Mouse (Mus musculus): ENCODE data around the gene Nckap5. TPM values are rescaled to one million over a fixed set of nuclear protein-coding genes. Genes with fewer than 3 reads are reported as not detected.

Nckap5 gene
- total RNA-seq, 2 experiments from 2014 or later: 5.6 to 7.2 TPM

DNA sequence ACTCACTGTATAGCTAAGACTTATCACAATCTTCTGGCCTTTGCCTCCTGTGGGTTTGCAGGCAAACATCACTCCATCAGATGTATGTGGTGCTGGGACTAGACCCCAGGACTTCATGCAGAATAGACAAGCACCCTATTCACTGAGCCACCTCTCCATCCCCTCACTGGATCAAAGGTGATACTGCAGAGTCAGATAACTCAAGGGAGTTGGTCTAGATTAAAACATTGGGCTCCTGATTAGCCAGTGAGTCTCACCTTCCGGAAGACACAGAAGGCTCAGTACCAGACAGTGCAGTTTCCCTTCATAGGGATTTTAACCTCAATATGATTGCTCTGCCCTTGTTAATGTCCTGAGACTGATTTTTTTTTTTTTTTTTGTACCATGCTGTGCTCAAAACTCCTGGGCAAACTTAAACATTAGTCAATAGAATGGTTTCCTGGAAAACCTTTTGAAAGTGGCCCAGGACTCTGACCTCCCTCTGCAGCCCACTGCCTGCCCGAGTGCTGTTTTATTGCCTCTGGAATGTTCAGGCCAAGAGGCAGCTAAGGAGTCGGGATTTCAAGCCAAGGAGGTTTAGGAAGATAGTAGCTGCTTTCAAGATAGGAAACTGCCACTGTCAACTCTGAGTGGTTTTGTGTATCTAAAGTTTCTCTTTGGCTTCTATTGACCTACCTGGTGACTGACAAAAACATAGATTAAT is 315.4 kb downstream of the Nckap5 start:
- intact Hi-C loops (cut with DNase I): no loop called here
- no peak for DNase-seq (ENCODE audit: low spot score in 2 of 2)

- intact Hi-C loops (cut with DNase I): no loop called here
Measured at GRCm38 (mm10) chr1:126511835-126512445, 318.7 kb downstream of the Nckap5 start.

GRCm38 (mm10) chr1:126504717-126505116 is 325.9 kb downstream of the Nckap5 start:
- intact Hi-C loops (cut with DNase I): no loop called here
- DNase-seq (ENCODE audit: low spot score in 2 of 2): no peak

More at GRCm38 (mm10) chr1:126511835-126512445, 318.7 kb downstream of the Nckap5 start:
- DNase-seq (ENCODE audit: low spot score in 2 of 2): no peak

DNA sequence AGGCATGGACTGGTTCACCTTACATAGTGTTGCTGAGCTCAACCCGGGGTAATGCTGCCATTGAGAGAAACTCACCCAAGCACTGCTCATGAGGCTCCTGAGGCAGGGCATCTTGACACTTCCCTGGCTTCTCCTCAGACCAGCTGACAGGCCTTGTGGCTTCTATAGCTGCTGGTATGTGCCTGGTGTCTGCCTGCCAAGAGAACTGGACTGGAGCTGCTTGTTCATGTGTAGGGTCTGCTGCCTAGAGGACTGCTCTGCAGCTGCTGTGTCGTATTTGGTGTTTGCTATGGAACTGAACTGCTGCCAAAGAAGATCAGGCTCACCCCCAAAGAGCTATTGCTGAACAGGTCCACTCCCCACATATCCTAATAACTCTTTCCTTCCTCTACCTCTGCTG is 327.9 kb downstream of the Nckap5 start:
- intact Hi-C loops (cut with DNase I): no loop called here
- no peak for DNase-seq (ENCODE audit: low spot score in 2 of 2)

DNA sequence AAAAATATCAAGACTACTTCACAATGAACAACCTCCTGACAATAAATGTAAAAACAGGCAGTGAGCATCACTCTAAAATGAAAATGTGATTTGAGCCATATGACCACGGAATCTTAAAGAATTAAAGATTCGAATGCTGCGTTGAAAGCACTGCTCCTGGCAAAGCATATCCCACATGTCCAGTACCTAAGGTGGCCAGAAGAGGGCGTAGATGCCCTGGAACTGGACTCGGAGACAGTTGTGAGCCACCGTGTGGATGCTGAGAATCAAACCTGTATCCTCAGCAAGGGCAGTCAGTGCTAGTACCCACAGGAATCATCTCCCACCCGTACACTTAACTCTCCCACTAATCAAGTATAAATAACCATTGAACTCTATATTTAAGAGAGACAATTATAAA is 333.9 kb downstream of the Nckap5 start:
- intact Hi-C loops (cut with DNase I): loop anchor here (10.0 kb wide), 1 partner anchor 228 kb away; no protein-coding TSS in a partner anchor
- no peak for DNase-seq (ENCODE audit: low spot score in 2 of 2)

GRCm38 (mm10) chr1:126492206-126493071 is 338.2 kb downstream of the Nckap5 start:
- DNase-seq (ENCODE audit: low spot score in 2 of 2): no peak
- intact Hi-C loops (cut with DNase I): loop anchor here (10.0 kb wide), 1 partner anchor 232 kb away; no protein-coding TSS in a partner anchor

GRCm38 (mm10) chr1:126491412-126491811 is 339.2 kb downstream of the Nckap5 start:
- intact Hi-C loops (cut with DNase I): loop anchor here (10.0 kb wide), 1 partner anchor 233 kb away; no protein-coding TSS in a partner anchor

GRCm38 (mm10) chr1:126490256-126490655 is 340.3 kb downstream of the Nckap5 start:
- no peak for DNase-seq (ENCODE audit: low spot score in 2 of 2)
- intact Hi-C loops (cut with DNase I): loop anchor here (10.0 kb wide), 1 partner anchor 235 kb away; no protein-coding TSS in a partner anchor

More at GRCm38 (mm10) chr1:126491412-126491811, 339.2 kb downstream of the Nckap5 start:
- no peak for DNase-seq (ENCODE audit: low spot score in 2 of 2)

DNA sequence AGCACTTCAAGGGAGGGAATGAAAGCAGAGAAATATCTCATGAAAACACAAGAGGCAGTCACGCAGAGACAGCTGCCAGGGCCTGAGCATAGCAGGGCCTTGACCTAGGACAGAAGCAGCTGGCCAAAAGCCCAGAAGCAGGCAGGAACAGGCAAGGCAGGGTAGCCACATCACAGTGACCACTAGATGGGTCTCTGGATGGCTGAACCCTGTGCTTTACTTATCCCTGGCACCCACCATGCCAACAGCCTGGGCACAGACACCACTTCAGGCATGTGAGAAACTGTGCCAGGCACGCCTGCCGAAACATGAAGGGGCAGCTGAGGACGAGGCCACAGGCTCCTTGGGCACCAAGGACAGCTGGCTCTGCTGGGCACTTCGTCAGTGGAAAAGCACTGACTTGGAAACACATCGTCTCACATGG is 345.9 kb downstream of the Nckap5 start:
- intact Hi-C loops (cut with DNase I): no loop called here
- peak in 1 of 2 experiments; percentile 20 for DNase-seq (ENCODE audit: low spot score in 2 of 2)

DNA sequence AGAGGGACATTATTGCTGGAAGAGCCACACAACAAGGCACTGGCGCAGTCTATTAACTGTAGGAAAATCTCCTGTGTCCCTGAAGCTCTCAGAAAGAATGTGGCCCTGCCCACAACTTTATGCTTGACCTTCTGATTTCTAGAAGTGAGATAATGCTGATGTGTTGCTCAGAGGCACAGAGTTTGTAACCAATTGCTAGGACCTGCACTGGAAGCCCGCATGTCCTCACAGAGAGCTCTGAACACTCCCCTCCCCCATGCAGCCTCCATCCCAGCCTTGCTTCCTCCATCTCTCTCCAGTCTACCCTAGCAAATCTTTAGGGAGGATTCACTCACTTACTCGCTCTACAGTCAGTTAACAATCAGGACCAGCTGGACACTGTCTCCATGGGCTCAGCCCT is 346.9 kb downstream of the Nckap5 start:
- DNase-seq (ENCODE audit: low spot score in 2 of 2): no peak
- intact Hi-C loops (cut with DNase I): no loop called here

GRCm38 (mm10) chr1:126481459-126482228 is 349.0 kb downstream of the Nckap5 start:
- no peak for DNase-seq (ENCODE audit: low spot score in 2 of 2)
- intact Hi-C loops (cut with DNase I): no loop called here

- intact Hi-C loops (cut with DNase I): no loop called here
- DNase-seq (ENCODE audit: low spot score in 2 of 2): no peak
Measured at GRCm38 (mm10) chr1:126473044-126473443, 357.6 kb downstream of the Nckap5 start.

DNA sequence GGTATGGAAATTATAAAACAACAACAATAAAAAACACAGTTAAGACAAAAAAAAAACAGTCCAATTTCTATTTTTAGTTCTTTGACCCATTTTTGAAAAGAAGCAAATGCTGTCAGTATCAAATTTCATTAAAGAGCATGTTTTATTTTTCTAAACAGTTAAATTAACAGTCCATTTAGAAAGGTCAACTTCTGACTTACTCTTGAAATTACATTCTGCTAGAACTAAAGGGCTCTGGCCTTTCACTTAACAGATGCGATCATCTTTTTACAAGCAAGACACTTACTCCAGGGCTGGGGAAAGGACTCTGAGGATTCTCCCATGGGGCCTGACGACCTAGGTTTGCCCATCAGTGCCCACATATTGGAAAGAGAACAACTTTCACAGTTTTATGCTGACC is 359.2 kb downstream of the Nckap5 start:
- intact Hi-C loops (cut with DNase I): no loop called here
- no peak for DNase-seq (ENCODE audit: low spot score in 2 of 2)

- DNase-seq (ENCODE audit: low spot score in 2 of 2): no peak
- intact Hi-C loops (cut with DNase I): no loop called here
Measured at GRCm38 (mm10) chr1:126470883-126471282, 359.7 kb downstream of the Nckap5 start.

- DNase-seq (ENCODE audit: low spot score in 2 of 2): peak; percentile 52 to 81
- intact Hi-C loops (cut with DNase I): no loop called here
Measured at GRCm38 (mm10) chr1:126469818-126470544, 360.6 kb downstream of the Nckap5 start.

GRCm38 (mm10) chr1:126461527-126462354 is 368.9 kb downstream of the Nckap5 start:
- DNase-seq (ENCODE audit: low spot score in 2 of 2): no peak
- intact Hi-C loops (cut with DNase I): no loop called here

DNA sequence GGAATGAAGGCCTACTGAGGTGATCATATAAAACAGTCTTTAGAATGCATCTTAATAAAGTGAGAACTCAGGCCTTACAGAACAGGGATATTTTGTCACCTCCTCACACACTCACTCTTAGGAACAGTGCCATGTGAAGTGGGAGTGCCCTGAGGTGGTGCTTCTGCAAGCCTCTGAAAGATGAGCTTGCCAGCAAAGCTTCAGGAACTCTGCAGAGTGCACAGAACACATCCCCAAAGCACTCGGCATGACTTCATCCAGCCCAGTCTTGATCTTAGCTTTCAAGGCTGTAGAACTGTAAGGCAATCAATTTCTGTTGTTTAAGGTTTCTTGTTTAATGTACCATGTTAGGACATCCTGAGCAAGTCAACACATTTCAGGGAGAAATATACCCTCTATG is 372.9 kb downstream of the Nckap5 start:
- no peak for DNase-seq (ENCODE audit: low spot score in 2 of 2)
- intact Hi-C loops (cut with DNase I): no loop called here

Measured in left cerebral cortex, postnatal 25 days (tissue).